Mouse (Mus musculus): ENCODE results near the gene Zfand4. TPM values are rescaled to one million over a fixed set of nuclear protein-coding genes. Genes with fewer than 3 reads are reported as not detected.
"Not testable (repeated sequence)": the region's sequence is repeated elsewhere in the genome, so short reads cannot be mapped to it uniquely, and the experiment has no call there.

Zfand4 gene
- total RNA-seq, 2 experiments from 2014 or later: 3.8 to 25.7 TPM

GRCm38 (mm10) chr6:116286870-116287575, 23.0 kb downstream of the Zfand4 start:
- ATAC-seq (replicated peaks; ENCODE audit: low FRiP score, poor library complexity, severe bottlenecking): peak; percentile 98

- ATAC-seq (replicated peaks; ENCODE audit: low FRiP score, poor library complexity, severe bottlenecking): no peak
Observed at GRCm38 (mm10) chr6:116311411-116311810, 47.4 kb downstream of the Zfand4 start.

- ATAC-seq (replicated peaks; ENCODE audit: low FRiP score, poor library complexity, severe bottlenecking): no peak
Observed at GRCm38 (mm10) chr6:116319259-116319658, 55.2 kb downstream of the Zfand4 start.

DNA sequence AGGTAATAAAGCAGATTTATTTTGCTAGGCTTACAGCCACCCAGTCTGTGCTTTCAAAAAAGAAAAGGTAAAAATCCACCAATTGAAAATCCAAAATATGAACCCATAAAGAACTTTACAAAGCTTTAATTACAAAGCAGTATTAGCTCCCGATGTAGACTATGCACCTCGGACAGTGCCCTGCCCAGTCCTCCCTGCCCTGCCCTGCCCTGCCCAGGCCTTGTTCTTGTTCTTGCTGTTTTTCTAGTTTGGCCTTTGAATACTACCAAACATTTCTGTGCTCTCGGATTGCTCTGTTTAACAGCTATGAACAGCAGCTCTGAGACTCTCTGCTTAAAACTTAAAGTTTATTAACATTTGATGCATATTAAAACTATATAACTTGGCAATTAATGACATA, 62.6 kb downstream of the Zfand4 start:
- ATAC-seq (replicated peaks; ENCODE audit: low FRiP score, poor library complexity, severe bottlenecking): no peak

- no peak for ATAC-seq (replicated peaks; ENCODE audit: low FRiP score, poor library complexity, severe bottlenecking)
Observed at GRCm38 (mm10) chr6:116331396-116331795, 67.4 kb downstream of the Zfand4 start.

DNA sequence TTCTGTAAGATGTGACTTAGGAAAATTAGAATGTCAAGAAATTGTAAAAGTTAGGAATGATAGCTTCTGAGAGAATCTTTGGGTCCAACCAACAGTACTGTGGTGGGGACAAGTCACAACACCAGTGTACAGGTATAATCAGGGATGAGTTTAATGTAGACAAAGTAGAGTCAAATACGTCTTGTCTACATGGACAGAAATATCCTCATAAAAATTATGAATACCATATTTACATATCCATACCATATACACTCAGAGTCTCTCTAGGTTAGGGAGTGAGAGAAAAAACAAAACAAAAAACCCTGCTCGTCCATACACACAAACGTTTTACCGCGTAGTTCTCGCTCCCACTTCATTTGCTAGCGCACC, 73.4 kb downstream of the Zfand4 start:
- ATAC-seq (replicated peaks; ENCODE audit: low FRiP score, poor library complexity, severe bottlenecking): no peak; the same call in 1 of the 2 replicates

DNA sequence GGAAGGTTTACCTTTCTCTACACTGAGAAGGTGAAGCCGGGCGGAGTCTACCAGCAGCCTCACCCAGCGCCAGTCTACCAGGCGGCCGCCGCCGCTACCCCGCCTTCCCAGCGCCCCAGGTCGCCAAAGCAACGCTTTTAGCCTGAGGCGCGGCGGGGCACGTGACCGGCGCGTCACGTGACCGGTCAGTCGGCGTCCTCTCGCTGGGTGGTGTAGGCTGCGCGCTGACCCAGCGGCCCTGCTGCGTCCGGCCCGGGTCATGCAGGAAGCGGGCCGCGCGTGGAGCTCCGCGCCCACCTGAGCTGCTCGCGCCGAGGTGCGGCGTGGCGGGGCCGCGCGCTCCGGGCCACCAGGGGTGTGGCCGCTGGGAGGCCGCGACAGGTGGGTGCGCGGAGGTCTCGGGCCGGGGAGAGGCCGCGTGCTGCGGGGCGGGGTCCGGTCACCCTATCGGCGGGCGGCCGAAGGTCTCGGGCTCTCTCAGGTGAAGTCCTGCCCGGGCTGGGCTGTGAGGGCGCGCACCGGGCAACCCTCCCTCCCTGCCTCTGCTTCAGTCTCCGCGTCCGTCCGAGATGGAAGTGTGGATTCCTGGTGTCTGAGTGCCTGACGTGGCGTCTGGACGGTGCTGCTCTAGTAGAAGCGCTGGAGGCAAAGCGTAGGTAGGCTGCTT, 73.9 kb downstream of the Zfand4 start, which contains the start of gene March8:
Gene March8 (plus strand): TSS at position 190 of the 667 bp plus-strand sequence.
- ATAC-seq (replicated peaks; ENCODE audit: low FRiP score, poor library complexity, severe bottlenecking): peak; percentile 96

- no peak for ATAC-seq (replicated peaks; ENCODE audit: low FRiP score, poor library complexity, severe bottlenecking)
Observed at GRCm38 (mm10) chr6:116338520-116338919, 74.5 kb downstream of the Zfand4 start.

- no peak for ATAC-seq (replicated peaks; ENCODE audit: low FRiP score, poor library complexity, severe bottlenecking)
Observed at GRCm38 (mm10) chr6:116339088-116339487, 75.1 kb downstream of the Zfand4 start.

- ATAC-seq (replicated peaks; ENCODE audit: low FRiP score, poor library complexity, severe bottlenecking): no peak
Observed at GRCm38 (mm10) chr6:116340521-116340920, 76.5 kb downstream of the Zfand4 start.

- no peak for ATAC-seq (replicated peaks; ENCODE audit: low FRiP score, poor library complexity, severe bottlenecking)
Observed at GRCm38 (mm10) chr6:116347953-116348352, 83.9 kb downstream of the Zfand4 start.

- ATAC-seq (replicated peaks; ENCODE audit: low FRiP score, poor library complexity, severe bottlenecking): peak; percentile 86
Observed at GRCm38 (mm10) chr6:116349997-116350396, 86.0 kb downstream of the Zfand4 start.

DNA sequence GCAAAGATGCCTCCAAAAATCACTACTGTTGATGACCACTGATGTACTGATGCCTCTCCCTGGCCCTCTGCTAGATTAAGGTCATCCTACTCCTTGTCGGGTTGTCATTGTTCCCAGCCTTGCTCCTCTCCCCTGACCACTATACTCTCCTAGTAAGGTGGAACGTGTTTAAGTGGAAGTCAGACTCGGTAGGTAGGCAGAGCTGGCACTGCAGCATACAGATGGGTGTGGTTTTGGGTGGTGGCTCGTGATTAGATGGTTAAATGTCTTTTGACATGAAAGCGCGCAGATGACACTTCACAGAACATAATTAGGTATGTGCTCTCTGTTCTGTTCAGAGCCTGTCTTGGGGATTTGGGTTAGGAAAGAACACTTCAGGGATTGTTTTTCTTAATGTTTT, 86.6 kb downstream of the Zfand4 start:
- ATAC-seq (replicated peaks; ENCODE audit: low FRiP score, poor library complexity, severe bottlenecking): peak; percentile 79

DNA sequence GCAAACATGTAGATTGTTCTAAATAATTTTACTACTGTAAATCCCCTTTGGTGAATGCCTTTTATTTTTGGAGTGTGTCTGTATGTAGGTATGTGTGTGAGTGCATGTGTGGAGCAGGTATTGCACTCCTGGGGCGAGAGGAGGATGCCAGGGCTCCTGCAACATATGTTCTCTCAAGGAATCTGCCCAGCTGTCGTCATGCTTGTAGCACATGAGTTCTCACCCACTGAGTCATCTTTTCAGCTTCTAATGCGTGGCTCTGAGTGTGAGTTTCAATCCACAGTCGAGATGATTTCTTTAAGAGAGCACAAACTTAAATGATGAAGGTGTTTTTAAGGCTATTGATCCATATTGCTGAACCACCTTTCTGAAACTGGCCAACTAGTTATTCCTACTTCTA, 87.5 kb downstream of the Zfand4 start:
- ATAC-seq (replicated peaks; ENCODE audit: low FRiP score, poor library complexity, severe bottlenecking): peak; percentile 62

GRCm38 (mm10) chr6:116353428-116353827, 89.4 kb downstream of the Zfand4 start:
- ATAC-seq (replicated peaks; ENCODE audit: low FRiP score, poor library complexity, severe bottlenecking): no peak

GRCm38 (mm10) chr6:116356311-116356947, 92.4 kb downstream of the Zfand4 start:
- not testable (repeated sequence) for ATAC-seq (replicated peaks; ENCODE audit: low FRiP score, poor library complexity, severe bottlenecking)

DNA sequence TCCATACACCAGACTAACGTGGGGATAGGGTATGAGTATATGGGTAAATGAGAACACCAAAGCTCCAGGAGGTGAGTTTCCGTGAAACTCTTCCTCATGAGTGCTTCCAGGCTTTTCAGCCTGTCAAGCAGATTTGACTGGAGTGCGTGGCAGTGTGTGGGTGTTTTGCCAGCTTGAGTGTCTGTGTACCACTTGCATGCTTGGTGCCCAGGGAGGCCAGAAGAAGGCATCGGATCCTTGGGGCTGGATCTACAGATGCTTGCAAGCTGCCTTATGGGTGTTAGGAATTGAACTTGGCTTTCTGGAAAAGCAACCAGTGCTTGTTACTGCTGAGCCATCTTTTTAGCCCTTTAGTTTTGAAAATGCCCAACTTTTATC, 92.9 kb downstream of the Zfand4 start:
- no peak for ATAC-seq (replicated peaks; ENCODE audit: low FRiP score, poor library complexity, severe bottlenecking)

- ATAC-seq (replicated peaks; ENCODE audit: low FRiP score, poor library complexity, severe bottlenecking): no peak
Observed at GRCm38 (mm10) chr6:116358056-116358455, 94.0 kb downstream of the Zfand4 start.

- ATAC-seq (replicated peaks; ENCODE audit: low FRiP score, poor library complexity, severe bottlenecking): no peak
Observed at GRCm38 (mm10) chr6:116359256-116359655, 95.2 kb downstream of the Zfand4 start.

- ATAC-seq (replicated peaks; ENCODE audit: low FRiP score, poor library complexity, severe bottlenecking): no peak
Observed at GRCm38 (mm10) chr6:116361463-116361862, 97.4 kb downstream of the Zfand4 start.

DNA sequence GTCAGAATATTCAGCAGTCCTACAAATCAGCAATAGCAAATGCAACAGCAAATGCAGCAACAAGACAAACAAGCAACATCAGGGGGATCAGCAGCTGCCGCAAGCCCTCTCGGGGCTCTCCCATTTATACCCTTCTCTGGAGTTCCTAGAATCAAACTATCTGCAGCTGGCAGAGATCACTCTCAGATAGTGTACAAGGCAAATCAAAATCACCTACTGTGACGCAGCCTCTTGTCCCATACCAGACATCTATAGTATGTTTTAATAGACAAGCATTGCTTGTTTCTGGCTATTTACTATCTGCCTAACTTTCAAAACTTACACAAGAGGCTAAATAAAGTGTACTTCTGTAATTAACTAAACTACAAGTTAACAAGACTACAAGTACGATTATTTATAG, 98.0 kb downstream of the Zfand4 start:
- no peak for ATAC-seq (replicated peaks; ENCODE audit: low FRiP score, poor library complexity, severe bottlenecking)

Measured in erythroblast, adult 5-6 weeks (primary cell).